Mouse (Mus musculus) kidney, postnatal 14 days (tissue): Measurements from ENCODE around the gene Tnnc2.
"Not testable (repeated sequence)": the region's sequence is repeated elsewhere in the genome, so short reads cannot be mapped to it uniquely, and the experiment has no call there.

Experiments
- DNase-seq: peaks from one replicate; pipeline ENCODE4 v3.0.0; 2022; ENCODE audit warnings: mixed read lengths

The Tnnc2 gene

GRCm38 (mm10) chr2:164779481-164780086 lies at the start of gene Tnnc2:
Gene Tnnc2 (minus strand): TSS chr2:164779967.
- DNase-seq: no peak

DNA sequence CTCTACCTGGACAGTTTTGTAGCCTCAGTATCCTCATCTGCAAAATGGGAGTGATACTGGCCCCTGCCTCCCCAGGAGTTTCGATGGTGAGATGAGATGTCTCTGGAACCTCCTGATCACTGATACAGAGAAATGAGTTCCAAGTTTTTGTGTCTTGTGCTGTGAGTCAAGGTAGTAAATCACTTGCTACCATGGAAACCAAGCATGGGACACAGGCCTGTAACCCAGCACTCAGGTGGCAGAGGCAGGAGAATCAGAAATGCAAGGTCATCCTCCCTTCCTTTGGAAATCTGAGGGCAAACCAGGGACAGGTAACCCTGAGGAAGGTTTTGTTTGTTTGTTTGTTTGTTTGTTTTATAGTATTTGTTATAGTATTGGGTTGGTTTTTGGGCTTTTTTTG lies 49.3 kb upstream of the Tnnc2 start:
- DNase-seq: no peak

- no peak for DNase-seq
Measured at GRCm38 (mm10) chr2:164828437-164828836, 48.7 kb upstream of the Tnnc2 start, which contains the start of gene Spata25. Gene Spata25 (minus strand): TSS chr2:164828537.

DNA sequence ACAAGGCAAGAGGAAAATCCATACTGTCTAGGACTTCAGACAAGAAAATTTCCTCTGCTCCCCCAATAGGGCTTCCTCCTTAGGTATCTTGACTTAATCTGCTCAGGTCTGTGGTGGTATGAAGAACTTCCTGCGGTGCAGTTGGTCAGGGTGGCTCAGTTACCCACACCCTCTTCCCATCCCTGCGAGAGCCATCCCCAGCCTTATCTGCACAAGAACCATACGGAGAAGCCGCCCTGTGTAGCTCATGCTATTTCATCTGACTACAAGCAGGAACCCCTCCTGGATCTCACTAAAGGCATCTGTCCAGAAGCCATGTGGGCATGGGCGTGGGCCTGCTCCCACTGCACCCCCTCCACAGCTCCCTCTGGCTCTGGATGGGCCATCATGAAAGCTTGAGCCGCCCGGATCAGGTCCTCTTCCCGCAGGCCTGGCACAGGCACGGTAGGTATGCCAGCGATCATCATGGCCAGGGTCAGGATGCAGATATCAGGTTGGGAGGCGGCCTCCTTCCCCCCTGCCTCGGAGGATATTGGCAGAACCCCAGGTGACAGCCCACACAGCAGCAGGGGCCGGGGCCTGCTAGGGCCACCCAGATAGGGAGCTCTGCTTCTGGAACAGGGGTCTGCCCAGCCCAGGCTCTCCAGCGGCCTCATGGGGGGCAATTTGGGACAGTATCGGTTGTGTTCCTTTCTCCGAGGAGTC lies 47.5 kb upstream of the Tnnc2 start:
- DNase-seq: no peak

DNA sequence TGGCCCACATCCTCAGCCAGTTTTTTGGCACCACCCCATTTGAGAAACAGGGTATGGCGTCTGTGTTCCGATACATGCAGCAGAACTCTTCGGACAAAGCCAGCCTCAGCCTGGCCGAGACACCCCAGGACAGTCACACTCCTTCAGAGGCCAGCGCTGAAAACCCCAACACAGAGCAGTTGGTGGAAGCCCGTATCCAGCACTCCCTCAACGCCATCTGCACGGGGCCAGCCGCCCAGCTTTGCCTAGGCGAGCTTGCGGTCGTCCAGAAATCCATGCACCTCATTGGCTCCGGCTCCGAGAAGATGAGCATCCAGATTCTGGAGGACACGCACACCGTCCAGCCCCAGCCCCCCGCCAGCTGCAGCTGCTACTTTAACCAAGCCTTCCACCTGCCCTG lies 45.8 kb upstream of the Tnnc2 start:
- no peak for DNase-seq

DNA sequence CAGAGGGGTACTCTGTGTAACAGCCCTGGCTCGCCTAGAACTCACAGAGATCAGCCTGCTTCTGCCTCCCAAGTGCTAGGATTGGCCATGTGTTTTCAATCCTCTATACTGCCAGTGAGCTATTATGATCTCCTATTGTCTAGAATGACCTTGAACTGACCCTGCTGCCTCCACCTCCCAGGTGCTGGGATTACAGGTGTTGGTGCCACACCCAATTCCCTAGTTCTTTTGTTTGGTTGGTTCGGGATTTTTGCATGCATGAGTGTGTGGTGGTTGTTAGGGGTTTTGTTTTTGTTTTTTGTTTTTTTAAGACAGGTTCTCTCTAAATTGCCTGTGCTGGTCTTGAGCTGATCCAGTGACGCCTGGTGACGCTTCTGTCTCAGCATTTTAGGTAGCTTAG lies 44.2 kb upstream of the Tnnc2 start:
- no peak for DNase-seq

- DNase-seq: no peak
Measured at GRCm38 (mm10) chr2:164823181-164823585, 43.4 kb upstream of the Tnnc2 start.

DNA sequence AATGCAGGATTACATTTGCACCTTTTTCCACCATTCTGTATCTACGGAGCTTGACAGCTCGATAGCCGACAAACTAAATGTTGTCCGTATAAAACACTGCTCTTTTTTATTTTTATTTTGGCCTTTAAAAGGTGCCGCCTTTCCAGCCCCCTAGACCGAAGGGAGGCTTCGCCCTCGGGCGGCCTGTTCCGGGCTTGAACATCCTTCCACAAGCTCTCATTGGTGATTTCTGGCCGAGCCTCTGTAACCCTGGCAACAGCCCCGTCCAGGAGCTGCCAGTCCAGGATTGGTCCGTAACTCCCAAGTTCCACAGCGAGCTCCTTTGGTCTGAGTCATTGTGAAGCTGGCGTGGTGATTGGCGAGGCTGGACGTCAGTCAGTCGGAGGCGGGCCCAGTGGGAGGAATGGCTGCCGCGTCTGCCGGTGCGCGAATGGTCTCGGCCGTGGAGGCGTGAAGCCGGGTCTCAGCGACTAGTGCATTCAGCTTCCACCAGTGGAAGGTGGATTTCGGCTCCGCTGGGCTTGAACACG lies 42.9 kb upstream of the Tnnc2 start, which contains the start of gene Zswim1:
TSS of gene Zswim1 (plus strand) at position 51 of the 530 bp plus-strand sequence.
- DNase-seq: peak; percentile 100

DNA sequence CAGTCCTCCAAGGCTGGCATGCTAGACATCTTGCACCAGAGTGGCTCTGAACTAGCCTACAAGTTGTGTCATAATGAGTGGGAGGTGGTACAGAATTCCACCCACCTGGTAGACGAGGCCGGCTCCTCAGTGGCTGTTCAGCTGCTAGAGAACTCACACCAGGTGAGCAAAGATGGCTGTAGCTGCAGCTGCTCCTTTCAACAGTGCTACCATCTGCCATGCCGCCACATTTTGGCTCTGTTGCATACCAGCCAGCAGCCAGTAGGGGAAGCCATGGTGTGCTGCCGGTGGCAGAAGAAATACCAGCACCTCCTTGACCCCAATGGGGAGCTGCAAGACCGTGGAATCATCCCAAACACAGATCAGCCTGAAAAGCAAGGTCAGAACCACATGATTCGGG lies 41.3 kb upstream of the Tnnc2 start:
- DNase-seq: no peak

- DNase-seq: no peak
Measured at GRCm38 (mm10) chr2:164817703-164818102, 37.9 kb upstream of the Tnnc2 start.

- no peak for DNase-seq
Measured at GRCm38 (mm10) chr2:164817206-164817605, 37.4 kb upstream of the Tnnc2 start.

GRCm38 (mm10) chr2:164815821-164816220 lies 36.1 kb upstream of the Tnnc2 start:
- no peak for DNase-seq

DNA sequence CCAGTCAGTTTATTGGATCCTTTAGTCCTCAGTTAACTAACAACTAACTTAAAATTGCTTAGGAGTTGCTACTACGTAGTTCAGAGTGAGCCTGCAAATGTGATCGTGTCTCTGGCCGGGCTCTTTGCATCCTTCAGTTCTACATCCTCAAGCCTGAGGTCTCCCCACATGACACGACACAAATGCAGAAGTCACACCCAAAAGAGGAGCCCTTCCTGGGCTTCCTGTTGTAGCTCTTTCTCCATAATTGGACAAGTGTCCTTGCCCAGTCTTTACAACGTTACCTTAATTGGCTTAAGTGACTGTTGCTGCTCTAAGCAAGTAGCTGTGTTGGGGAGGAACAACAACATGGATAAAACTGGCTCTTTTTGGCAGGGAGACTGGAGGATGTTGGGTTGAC lies 35.6 kb upstream of the Tnnc2 start:
- no peak for DNase-seq

DNA sequence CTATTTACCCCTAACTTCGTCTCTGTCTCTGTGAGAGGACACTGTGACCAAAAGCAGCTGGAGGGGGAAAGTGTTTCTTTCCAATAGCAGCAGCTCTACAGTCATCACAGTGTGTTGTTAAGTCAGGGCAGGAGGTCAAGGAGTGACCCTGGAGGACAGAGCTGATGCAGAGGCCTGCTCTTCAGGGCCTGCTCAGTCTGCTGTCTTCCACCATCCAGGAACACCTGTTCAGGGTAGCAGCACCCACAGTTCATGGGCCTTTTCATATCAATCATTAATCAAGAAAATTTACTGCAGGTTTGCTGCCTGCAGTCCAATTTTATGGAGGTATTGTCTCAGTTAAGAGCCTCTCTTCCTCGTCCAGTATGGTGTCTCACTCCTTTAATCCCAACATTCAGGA lies 33.8 kb upstream of the Tnnc2 start:
- DNase-seq: no peak

GRCm38 (mm10) chr2:164806614-164807013 lies 26.8 kb upstream of the Tnnc2 start:
- DNase-seq: no peak

GRCm38 (mm10) chr2:164805332-164805718 lies 25.6 kb upstream of the Tnnc2 start:
- DNase-seq: no peak

DNA sequence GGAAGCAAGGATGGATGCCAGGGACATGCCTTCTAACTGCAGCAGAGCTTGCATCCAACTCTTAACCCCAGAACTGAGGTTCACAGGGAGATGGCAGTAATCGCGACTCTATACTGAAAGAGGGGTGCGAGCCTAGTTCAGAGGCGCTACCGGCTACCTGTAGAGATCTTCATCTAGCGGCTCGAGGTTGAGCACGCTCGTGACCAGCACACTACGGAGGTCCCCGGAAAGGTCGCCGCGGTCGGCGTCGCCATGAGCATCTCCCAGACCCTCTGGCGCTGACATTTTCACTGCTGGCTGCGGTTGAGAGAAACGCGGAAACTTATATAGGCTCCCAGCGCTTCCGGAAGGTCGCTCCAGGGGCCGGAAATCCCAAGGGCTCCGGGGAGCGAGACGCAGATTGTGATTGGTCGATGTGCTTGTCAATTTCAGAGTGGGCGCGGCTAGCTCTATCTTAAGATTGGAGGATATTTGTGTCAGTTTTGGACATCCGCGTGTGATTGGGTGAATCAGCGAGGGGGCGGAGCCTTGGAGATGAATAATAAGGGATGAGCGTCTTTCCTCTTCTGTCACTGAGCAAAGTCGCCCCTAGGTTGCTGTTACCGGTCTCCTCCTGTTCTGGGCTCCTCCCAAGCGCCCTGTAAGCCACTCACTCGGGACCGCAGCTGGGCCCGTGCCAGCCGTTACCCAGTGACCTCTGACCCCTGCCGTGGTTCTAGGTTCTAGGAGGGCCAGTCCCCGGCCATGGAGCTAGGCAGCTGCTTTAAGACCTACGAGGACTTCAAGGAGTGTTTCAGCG lies 25.0 kb upstream of the Tnnc2 start, which contains the start of the genes Acot8 and Zswim3:
TSS of gene Acot8 (minus strand) at position 350 of the 799 bp plus-strand sequence.
TSS of gene Zswim3 (plus strand) at position 566 of the 799 bp plus-strand sequence.
- DNase-seq: peak; percentile 99

DNA sequence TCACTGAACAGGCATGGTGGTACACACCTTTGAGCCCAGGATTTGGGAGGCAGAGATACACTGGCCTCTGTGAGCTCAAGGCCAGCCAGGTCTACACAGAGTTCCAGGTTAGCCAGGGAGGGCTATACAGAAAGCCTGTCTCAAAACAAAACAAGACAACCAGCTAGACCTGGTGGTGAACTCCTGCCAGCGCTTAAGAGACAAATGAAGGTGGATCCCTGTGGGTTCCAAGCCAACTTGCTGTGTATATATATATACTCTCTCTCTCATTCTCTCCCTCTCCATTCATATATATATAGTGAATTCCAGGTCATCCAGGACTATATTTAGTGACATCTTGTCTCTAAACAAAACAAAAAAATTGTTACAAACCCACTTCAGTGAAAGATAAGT lies 24.1 kb upstream of the Tnnc2 start:
- DNase-seq: no peak

DNA sequence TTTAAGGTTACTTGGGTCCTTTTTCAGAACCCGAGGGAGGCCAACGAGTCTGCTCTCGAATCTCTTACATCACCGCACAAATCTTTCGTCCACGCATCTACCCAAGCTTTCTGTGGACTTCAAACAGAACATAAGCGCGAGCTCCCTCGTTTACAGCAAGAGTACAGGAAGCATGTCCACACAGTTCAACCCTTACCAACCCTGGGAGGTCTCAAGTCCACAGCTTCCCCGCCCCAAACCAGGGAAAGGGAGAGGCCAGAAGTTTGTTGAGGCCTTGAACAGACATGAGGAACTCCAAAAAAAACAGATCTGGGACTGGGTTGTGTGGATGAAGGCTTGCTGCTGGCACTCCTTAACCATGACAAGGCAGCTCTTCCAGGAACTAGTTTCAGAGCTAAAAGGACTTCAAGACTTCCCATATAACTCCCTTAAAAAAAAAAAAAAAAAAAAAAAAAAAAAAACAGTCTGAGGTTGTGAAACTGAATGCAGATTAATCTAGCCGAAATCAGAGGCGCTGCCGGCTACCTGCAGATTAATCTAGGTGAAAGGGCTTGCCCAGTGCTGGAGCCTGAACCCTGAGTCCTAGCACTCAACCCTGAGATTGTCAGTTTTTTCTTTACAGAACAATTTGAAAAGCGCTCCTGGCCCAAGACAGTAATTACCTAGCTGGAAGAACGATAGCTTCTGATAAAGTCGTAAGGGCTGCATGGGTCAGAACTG lies 23.6 kb upstream of the Tnnc2 start:
- no peak for DNase-seq

GRCm38 (mm10) chr2:164800252-164801004 lies 20.7 kb upstream of the Tnnc2 start:
- peak; percentile 56 for DNase-seq

DNA sequence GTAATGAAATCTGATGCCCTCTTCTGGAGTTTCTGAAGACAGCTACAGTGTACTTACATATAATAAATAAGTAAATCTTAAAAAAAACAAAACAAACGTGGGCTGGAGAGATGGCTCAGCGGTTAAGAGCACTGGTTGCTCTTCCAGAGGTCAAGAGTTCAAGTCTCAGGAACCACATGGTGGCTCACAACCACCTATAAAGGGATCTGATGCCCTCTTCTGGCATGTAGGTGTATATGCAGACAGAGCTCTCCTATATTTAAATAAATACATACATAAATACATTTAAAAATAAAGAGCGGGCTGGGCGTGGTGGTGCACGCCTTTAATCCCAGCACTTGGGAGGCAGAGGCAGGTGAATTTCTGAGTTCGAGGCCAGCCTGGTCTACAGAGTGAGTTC lies 18.8 kb upstream of the Tnnc2 start:
- not testable (repeated sequence) for DNase-seq

- no peak for DNase-seq
Measured at GRCm38 (mm10) chr2:164795868-164796267, 16.1 kb upstream of the Tnnc2 start.
